In the genomic region with DNA sequence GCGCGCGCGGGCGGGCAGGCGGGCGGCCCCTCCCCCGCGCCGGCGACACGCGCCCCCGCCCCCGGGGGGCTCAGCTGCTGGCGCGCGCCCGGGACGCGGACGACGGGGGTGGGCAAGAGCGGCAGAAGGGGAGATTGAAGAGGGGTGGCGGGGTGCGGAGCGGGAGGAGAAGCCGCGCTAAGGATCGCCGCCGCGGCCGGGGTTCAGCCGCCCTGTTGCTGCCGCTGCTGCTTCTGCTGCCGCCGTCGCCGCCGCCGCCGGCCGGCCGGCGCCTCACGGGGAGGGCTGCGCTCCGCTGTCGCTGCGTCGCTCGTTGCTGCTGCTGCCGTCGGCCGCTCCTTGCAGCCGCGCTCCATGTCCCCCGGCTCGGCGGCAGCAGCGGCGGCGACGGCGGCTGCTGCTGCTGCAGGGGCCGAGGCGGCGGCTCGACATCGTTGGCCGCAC, we compare ENCODE assay signal across 8 mouse cellular contexts. TPM values are rescaled to one million over a fixed set of nuclear protein-coding genes. Genes with fewer than 3 reads are reported as not detected.
DNase-seq lines count a peak whose midpoint lies in the region; ATAC-seq lines count a peak whose summit lies in the region.

No protein-coding gene starts in this region.

- peak overlapping the region; percentile 74 for H3K4me3 ChIP-seq in heart, embryonic 10.5 days
- peak overlapping the region; percentile 92 for H3K4me3 ChIP-seq in hindbrain, embryonic 14.5 days (replicated peaks; ENCODE audit: low read length)
- H3K4me3 ChIP-seq in midbrain, embryonic 12.5 days = peak overlapping the region; percentile 79

- no peaks in the 10 kb centered on the region for H3K9me3 ChIP-seq in heart, embryonic 10.5 days
- H3K9me3 ChIP-seq in hindbrain, embryonic 14.5 days (ENCODE audit: control insufficient read depth, low read length) = no peaks in the 10 kb centered on the region
- H3K9me3 ChIP-seq in midbrain, embryonic 12.5 days = no peaks in the 10 kb centered on the region

- ATAC-seq in hindbrain, embryonic 14.5 days (ENCODE audit: low FRiP score) = peak; percentile 35
- peak; percentile 32 for ATAC-seq in midbrain, embryonic 12.5 days (ENCODE audit: low FRiP score, low read depth)

- H3K9ac ChIP-seq in hindbrain, embryonic 14.5 days = peak overlapping the region; percentile 87
- peak overlapping the region; percentile 76 for H3K9ac ChIP-seq in midbrain, embryonic 12.5 days (replicated peaks)

- no peak for DNase-seq in heart, embryonic 10.5 days (ENCODE audit: low spot score)
- no peak for DNase-seq in heart, adult 11 months
- DNase-seq in thymus, postnatal 14 days = peak; percentile 65
- DNase-seq in thymus, postnatal 0 days (ENCODE audit: low spot score) = no peak
- DNase-seq in hindbrain, embryonic 14.5 days (ENCODE audit: low spot score) = peak; percentile 56
- DNase-seq in adipocyte (ENCODE audit: low spot score) = no peak
- DNase-seq in kidney, postnatal 10 days = no peak

- peaks cover 27% of the 10 kb centered on the region for H3K27me3 ChIP-seq in heart, embryonic 10.5 days (ENCODE audit: insufficient read depth, poor library complexity, severe bottlenecking)
- 0 out of 2 replicates have a peak, but pooled peaks cover 3% of the 10 kb centered on the region for H3K27me3 ChIP-seq in hindbrain, embryonic 14.5 days (ENCODE audit: control insufficient read depth, insufficient read depth, low read length)
- peaks cover 23% of the 10 kb centered on the region for H3K27me3 ChIP-seq in midbrain, embryonic 12.5 days

- H3K4me1 ChIP-seq in heart, embryonic 10.5 days = peaks cover 20% of the 10 kb centered on the region
- peaks cover 19% of the 10 kb centered on the region for H3K4me1 ChIP-seq in hindbrain, embryonic 14.5 days (replicated peaks; ENCODE audit: control insufficient read depth, insufficient read depth, low read length)
- peaks cover 21% of the 10 kb centered on the region for H3K4me1 ChIP-seq in midbrain, embryonic 12.5 days

- H3K27ac ChIP-seq in heart, embryonic 10.5 days = no peak overlapping the region
- peak overlapping the region; percentile 99 for H3K27ac ChIP-seq in hindbrain, embryonic 14.5 days
- peak overlapping the region; percentile 95 for H3K27ac ChIP-seq in midbrain, embryonic 12.5 days (replicated peaks)

- peak overlapping the region; percentile 72 for H3K4me2 ChIP-seq in hindbrain, embryonic 14.5 days (replicated peaks)
- peak overlapping the region; percentile 93 for H3K4me2 ChIP-seq in midbrain, embryonic 12.5 days (replicated peaks)

- WGBS in heart, embryonic 10.5 days = 3% methylated on average over 52 of the region's 72 CpGs
- WGBS in hindbrain, embryonic 14.5 days = under 1% methylated on average over 48 of the region's 72 CpGs
- WGBS in midbrain, embryonic 12.5 days = 0% methylated on average over 18 of the region's 72 CpGs

- no peaks in the 10 kb centered on the region for H3K36me3 ChIP-seq in heart, embryonic 10.5 days
- H3K36me3 ChIP-seq in hindbrain, embryonic 14.5 days (replicated peaks; ENCODE audit: control insufficient read depth, insufficient read depth) = no peaks in the 10 kb centered on the region
- no peaks in the 10 kb centered on the region for H3K36me3 ChIP-seq in midbrain, embryonic 12.5 days

RNA-seq across cellular contexts. Expression of a gene that starts 0.3 kb away (rescaled TPM):
- polyA plus RNA-seq in heart, embryonic 10.5 days (2016; fragmentation: Nextera tagmentation; extraction: Ambion mirVana) = 8.2 and 11.1 TPM in 2 replicates
- polyA plus RNA-seq in thymus, postnatal 0 days (2015; fragmentation: Nextera tagmentation; extraction: Ambion mirVana) = 16.9 and 19.4 TPM in 2 replicates
- polyA plus RNA-seq in hindbrain, embryonic 14.5 days (2014; fragmentation: Nextera tagmentation; extraction: Ambion mirVana) = 36.2 and 37.8 TPM in 2 replicates
- polyA plus RNA-seq in midbrain, embryonic 12.5 days (2016; fragmentation: Nextera tagmentation; extraction: Ambion mirVana) = 17.8 and 19.9 TPM in 2 replicates

Comparison
In these comparisons a context has a peak if more than half of its experiments do, and no peak if none do; other contexts are left out.
1. DNase-seq: peak in thymus, postnatal 14 days (single experiment) and hindbrain, embryonic 14.5 days (single experiment); none in heart, embryonic 10.5 days (single experiment), heart, adult 11 months (single experiment), thymus, postnatal 0 days (single experiment), adipocyte (single experiment) and kidney, postnatal 10 days (single experiment).
2. Peak in every context shown above with its lines, with median percentiles within 50 percentile points of each other: H3K4me3 ChIP-seq.